Comparison of ENCODE assay signal across 13 mouse cellular contexts in genomic region chr1:181408086-181408975, GRCm38 (mm10). TPM values are rescaled to one million over a fixed set of nuclear protein-coding genes. Genes with fewer than 3 reads are reported as not detected.
DNase-seq lines count a peak whose midpoint lies in the region; ATAC-seq lines count a peak whose summit lies in the region.
"Had no signal": no experiment of that assay in that cellular context is flagged by ENCODE, and none has a peak within 500 bp of the region (broad histone marks: within the 10 kb centered on the region; RNA-seq: fewer than 3 reads in every experiment).

No protein-coding gene starts in this region.

- peaks cover 21% of the 10 kb centered on the region for H3K4me1 ChIP-seq in midbrain, embryonic 14.5 days (ENCODE audit: control insufficient read depth, insufficient read depth, low read length)
- no peaks in the 10 kb centered on the region for H3K4me1 ChIP-seq in liver, embryonic 11.5 days (replicated peaks; ENCODE audit: control insufficient read depth, insufficient read depth, low read length)
- H3K4me1 ChIP-seq: heart, embryonic 12.5 days had no signal

- ATAC-seq in frontal cortex, adult (ENCODE audit: low TSS enrichment) = peak; percentile 23; the same call in 1 of the 2 replicates
- peak; percentile 19; the same call in 1 of the 2 replicates for ATAC-seq in cerebellum, adult (ENCODE audit: insufficient number of reproducible peaks, low FRiP score, low TSS enrichment)
- ATAC-seq in common myeloid progenitor, adult 5-6 weeks (replicated peaks; ENCODE audit: low read depth, poor library complexity, severe bottlenecking) = peak; percentile 24; the same call in 1 of the 2 replicates
- ATAC-seq in midbrain, embryonic 14.5 days (ENCODE audit: low FRiP score, low TSS enrichment) = peak; percentile 41; the same call in 1 of the 2 replicates
- ATAC-seq in erythroblast, adult 5-6 weeks (replicated peaks; ENCODE audit: low FRiP score, poor library complexity, severe bottlenecking) = no peak
- ATAC-seq in liver, embryonic 11.5 days (replicated peaks; ENCODE audit: low FRiP score) = no peak
- ATAC-seq: lung, postnatal 0 days had no signal

- H3K9me3 ChIP-seq in midbrain, embryonic 14.5 days (ENCODE audit: control insufficient read depth, low read length) = no peaks in the 10 kb centered on the region
- no peaks in the 10 kb centered on the region for H3K9me3 ChIP-seq in liver, embryonic 11.5 days (ENCODE audit: control insufficient read depth, low read length)

- WGBS in midbrain, embryonic 14.5 days = 56% methylated on average over 18 of the region's 18 CpGs
- WGBS in liver, embryonic 11.5 days = 71% methylated on average over 18 of the region's 18 CpGs

- no peaks in the 10 kb centered on the region for H3K36me3 ChIP-seq in midbrain, embryonic 14.5 days (ENCODE audit: control insufficient read depth, insufficient read depth, low read length)
- no peaks in the 10 kb centered on the region for H3K36me3 ChIP-seq in liver, embryonic 11.5 days (ENCODE audit: control insufficient read depth, insufficient read depth, low read length)
- H3K36me3 ChIP-seq: heart, embryonic 12.5 days had no signal

- peak overlapping the region; percentile 27; the same call in 1 of the 2 replicates for H3K27ac ChIP-seq in midbrain, embryonic 14.5 days (replicated peaks; ENCODE audit: low read depth, low read length)
- H3K27ac ChIP-seq in liver, embryonic 11.5 days (ENCODE audit: low read depth, low read length) = no peak overlapping the region

- H3K4me2 ChIP-seq in midbrain, embryonic 14.5 days (ENCODE audit: low read length) = no peak overlapping the region
- no peak overlapping the region for H3K4me2 ChIP-seq in liver, embryonic 11.5 days
- H3K4me2 ChIP-seq: heart, embryonic 12.5 days had no signal

- H3K4me3 ChIP-seq in midbrain, embryonic 14.5 days (replicated peaks; ENCODE audit: low read depth, low read length) = no peak overlapping the region
- no peak overlapping the region for H3K4me3 ChIP-seq in liver, embryonic 11.5 days (ENCODE audit: low read depth, low read length)
- H3K4me3 ChIP-seq: heart, embryonic 12.5 days had no signal

- H3K9ac ChIP-seq in midbrain, embryonic 14.5 days (replicated peaks; ENCODE audit: low read length) = no peak overlapping the region
- H3K9ac ChIP-seq in liver, embryonic 11.5 days (ENCODE audit: low read depth, low read length) = no peak overlapping the region
- H3K9ac ChIP-seq: heart, embryonic 12.5 days had no signal

- no peaks in the 10 kb centered on the region for H3K27me3 ChIP-seq in midbrain, embryonic 14.5 days (ENCODE audit: control insufficient read depth, insufficient read depth, low read length)
- H3K27me3 ChIP-seq in liver, embryonic 11.5 days (replicated peaks; ENCODE audit: control insufficient read depth, insufficient read depth, low read length) = no peaks in the 10 kb centered on the region

- no peak for DNase-seq in frontal cortex, postnatal 10 days (ENCODE audit: low spot score in 2 of 2)
- peak; percentile 23 for DNase-seq in midbrain, embryonic 14.5 days
- no peak for DNase-seq in right cerebral cortex, postnatal 10 days (ENCODE audit: low spot score in 2 of 2)
- no peak for DNase-seq in liver, embryonic 11.5 days (ENCODE audit: low spot score)
- DNase-seq: thymus, postnatal 14 days had no signal

RNA-seq across cellular contexts. Expression of gene Cnih3, which starts 55.9 kb away (rescaled TPM):
- 0.09 TPM in 1 of 2 replicates, not detected in the other for total RNA-seq in common myeloid progenitor, adult 5-6 weeks (2017)
- polyA plus RNA-seq in midbrain, embryonic 14.5 days (2014; fragmentation: Nextera tagmentation; extraction: Ambion mirVana) = 7.6 and 10.3 TPM in 2 replicates
- not detected in 2 replicates for total RNA-seq in erythroblast, adult 5-6 weeks (2015; ENCODE audit: low replicate concordance)
- not detected in 2 replicates for total RNA-seq in erythroblast, adult 5-6 weeks (2017; ENCODE audit: low replicate concordance)
- 0.12 TPM in 1 of 2 replicates, not detected in the other for polyA plus RNA-seq in liver, embryonic 11.5 days (2014; fragmentation: Nextera tagmentation; extraction: Ambion mirVana)
- total RNA-seq: liver, adult 2 months had no signal
- polyA plus RNA-seq: large intestine, adult 2 months; liver, adult 2 months had no signal

Comparison
In these comparisons a context has a peak if more than half of its experiments do, and no peak if none do; other contexts are left out.
1. ATAC-seq: peak in frontal cortex, adult (single experiment), cerebellum, adult (single experiment), common myeloid progenitor, adult 5-6 weeks (single experiment) and midbrain, embryonic 14.5 days (single experiment); none in erythroblast, adult 5-6 weeks (single experiment) and liver, embryonic 11.5 days (single experiment).